Mouse (Mus musculus) stomach, postnatal 0 days (tissue): ENCODE data around the gene Hpd.
A peak's percentile ranks its signal among the peaks of the same experiment; 100 is the strongest.

ENCODE experiments used
- CTCF ChIP-seq: IDR thresholded peaks from 2 replicates; pipeline ENCODE4 v1.5.1; 2016; ENCODE audit warnings: antibody characterized with exemption, low read depth, mild to moderate bottlenecking, moderate library complexity
- EP300 ChIP-seq: optimal IDR thresholded peaks from 2 replicates; pipeline ENCODE3; 2016; ENCODE audit warnings: antibody characterized with exemption

DNA sequence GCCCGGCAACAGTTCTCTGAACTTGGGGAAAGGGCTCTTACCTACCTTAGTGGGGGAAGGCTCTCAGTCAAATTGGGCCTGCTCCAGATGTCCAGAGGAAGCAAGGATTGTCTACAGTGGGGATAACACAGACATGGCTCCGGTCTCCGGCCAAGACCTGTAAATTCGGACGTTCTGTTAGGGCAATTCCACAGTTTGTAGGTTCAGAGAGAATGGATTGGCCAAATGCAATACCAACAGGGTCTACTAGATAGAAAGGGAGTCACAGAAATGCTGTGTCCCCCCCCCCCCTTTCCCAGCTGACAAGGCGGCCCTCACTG, 44.7 kb downstream of the Hpd start:
- no peak for TF ChIP-seq CTCF
- TF ChIP-seq EP300, result peak; percentile 53
